Mouse (Mus musculus): ENCODE data around the gene Wdr46.

Wdr46 gene

DNA sequence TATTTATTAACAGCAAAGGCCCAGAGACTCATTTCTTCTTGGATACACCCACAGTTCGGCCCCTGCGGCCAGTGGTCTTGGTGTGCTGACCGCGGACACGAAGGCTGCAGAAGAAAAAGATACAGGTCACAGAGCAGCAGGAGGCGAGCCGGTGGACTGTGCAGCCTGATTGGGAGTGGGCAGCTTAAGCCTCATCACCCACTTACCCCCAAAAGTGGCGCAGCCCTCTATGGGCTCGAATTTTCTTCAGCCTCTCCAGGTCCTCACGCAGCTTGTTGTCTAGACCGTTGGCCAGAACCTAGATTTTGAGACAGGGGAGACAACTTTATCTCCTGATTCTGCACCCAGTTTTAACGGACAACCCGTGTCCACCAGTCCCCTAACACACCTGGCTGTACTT, 11.6 kb downstream of the Wdr46 start:
- DNase-seq (ENCODE audit: low spot score) = peak; percentile 31

DNA sequence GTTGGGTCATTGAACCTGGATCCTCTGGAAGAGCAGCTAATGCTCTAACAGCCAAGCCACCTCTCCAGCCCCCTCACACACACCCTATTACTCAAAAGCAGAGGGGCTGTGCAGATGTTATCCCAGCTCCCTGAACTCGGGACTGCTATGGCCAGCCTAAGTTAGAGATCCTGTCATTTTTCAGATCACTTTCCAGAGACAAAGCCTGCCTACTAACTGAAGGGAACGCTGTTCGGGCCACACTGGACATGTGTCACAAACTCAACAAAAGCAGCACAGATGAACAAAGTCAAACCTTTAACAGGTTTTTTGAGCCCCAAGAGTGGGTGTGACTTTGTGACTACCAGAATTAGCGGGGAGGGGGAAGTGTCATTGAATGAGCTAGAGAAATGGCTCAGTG, 12.4 kb downstream of the Wdr46 start:
- DNase-seq (ENCODE audit: low spot score) = no peak

DNA sequence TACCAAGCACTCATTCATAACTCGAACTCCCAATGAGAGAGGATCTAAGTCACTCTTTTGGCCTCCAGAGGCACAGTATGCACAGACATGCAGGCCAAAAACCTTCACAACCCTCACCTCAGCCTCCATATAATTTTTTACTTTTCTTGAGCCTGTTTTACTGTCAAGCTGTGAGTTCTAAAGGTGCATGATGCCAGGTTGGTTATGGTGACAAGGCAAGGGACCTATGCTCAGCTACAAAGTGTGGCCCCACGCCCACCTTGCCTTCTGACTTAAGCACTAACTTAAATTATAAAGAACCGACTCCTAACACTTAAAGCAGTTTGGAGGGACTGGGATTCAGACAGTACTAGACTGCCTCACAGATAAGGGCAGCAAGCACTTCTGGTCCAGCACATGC, 12.8 kb downstream of the Wdr46 start:
- DNase-seq (ENCODE audit: low spot score) = no peak

DNA sequence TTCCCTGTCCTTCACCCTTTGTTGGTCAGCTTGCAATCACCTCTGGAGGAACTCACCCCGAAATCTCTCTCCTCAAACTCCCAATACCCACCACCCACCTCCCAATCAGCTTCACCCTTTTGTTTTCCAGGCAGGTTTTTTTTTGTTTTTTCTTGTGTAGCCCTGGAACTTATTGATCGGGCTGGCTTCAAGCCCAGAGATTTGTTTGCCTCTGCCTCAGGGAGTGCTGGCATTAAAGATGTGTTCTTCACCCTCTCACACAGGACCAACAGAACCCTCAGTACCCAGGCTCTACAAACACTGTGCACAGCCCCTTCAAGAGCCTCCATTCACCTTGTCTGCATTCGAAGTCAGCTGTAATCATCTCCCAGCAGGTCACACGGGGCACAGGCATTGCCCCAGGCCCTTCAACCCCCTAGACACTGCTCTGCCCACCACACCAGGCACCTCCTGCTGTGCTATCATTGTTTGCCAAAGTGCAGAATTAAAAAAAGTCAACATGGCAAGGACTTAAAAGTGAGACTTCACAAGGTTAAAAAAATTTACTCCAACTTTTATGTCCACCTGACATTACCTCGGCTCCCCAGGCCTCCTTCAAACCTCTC, 13.6 kb downstream of the Wdr46 start:
- no peak for DNase-seq (ENCODE audit: low spot score)

DNA sequence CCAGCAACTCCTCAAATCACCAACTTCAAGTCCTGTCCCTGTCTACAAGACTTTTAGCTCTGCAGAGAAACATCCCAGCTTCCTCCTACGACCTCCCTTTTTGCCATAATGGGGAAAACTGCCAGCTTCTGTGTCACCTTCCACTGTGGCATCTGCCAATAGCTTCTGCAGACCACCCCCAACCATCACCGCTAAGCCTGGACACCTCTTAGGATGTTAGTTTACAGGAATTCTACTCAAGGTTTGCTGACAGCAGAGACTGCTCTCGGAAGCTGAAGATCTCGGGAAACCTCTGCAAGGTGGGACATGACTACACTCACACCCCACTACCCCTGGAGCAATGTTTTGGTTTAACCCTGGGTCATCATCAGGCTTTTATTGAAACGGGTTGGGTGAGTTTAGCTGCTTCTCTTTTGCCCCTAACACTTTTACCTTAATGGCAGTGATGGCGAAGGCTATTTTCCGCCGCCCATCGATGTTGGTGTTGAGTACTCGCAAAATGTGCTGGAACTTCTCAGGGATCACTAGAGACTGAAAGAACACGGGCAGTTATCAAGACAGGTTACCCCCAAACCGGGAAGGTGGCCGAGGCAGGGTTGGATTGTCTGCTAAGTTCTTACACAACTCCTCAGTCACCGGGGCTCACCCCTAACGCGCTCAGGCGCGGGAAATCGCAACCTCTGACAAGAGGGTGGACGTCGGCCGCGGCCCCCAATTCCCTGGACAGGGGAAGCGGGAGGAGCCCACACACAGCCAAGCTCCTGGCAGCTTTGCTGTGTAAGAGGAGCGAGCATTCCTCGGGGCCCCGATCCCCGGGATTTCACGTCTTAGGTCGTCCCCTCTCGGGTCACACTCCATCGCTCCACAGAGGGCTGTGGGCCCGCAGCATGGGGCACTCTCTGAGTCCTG, 14.4 kb downstream of the Wdr46 start:
- no peak for DNase-seq (ENCODE audit: low spot score)

DNA sequence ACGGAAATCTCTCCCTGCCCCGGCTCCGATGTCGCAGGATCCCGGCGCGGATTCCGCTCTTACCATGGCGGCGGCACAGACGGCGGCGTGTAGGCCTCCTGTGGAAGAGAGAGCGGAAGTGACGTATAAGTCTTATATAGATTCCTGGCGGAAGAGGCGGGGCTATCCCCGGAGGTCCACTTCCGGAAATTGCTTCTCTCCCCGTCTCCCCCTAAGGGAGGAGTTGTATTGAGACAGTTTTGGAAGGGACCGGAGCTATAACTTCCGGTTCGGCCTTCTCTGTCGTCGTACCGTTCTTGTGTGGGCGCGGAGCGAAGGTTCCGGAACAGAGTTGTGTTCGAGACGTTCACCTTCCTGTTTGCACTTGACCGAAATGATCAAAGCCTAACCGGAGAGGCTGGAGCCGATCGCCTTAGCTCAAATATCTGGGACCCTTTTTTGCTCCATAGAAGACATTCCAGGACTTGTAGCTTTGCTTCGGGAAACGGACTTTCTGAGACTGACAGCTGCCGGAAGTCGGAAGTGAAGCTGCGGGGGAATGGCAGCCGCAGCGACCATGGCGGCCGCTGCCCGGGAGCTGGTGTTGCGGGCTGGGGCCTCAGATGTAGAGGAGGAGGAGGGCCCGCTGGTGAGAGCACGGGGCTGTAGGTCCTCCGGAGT, 15.2 kb downstream of the Wdr46 start, which contains the start of the genes Vps52 and Rps18:
Gene Vps52, plus strand, starts transcription at position 258 of the 660 bp plus-strand sequence.
Gene Rps18, minus strand, starts transcription at position 447 of the 660 bp plus-strand sequence.
- peak; percentile 95 for DNase-seq (ENCODE audit: low spot score)

DNA sequence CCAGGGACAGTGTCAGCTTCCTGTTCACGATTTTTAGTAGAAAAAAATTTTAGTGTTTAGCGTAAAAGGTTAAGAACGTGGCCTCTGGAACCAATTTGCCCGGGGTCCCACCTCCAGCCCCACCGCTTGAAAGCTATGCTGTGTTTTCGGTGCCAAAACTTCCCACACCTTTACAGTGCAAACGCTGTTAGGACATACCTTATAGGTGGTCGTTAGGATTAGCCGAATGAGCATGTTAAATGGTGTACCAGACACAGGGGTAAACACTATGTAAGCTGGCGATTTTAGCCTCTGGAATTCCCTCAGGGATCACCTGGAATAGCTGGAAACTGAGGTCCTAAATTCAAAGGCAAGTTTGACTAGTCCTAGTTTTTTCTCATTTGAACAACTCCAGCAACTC, 15.9 kb downstream of the Wdr46 start:
- DNase-seq (ENCODE audit: low spot score) = no peak

DNA sequence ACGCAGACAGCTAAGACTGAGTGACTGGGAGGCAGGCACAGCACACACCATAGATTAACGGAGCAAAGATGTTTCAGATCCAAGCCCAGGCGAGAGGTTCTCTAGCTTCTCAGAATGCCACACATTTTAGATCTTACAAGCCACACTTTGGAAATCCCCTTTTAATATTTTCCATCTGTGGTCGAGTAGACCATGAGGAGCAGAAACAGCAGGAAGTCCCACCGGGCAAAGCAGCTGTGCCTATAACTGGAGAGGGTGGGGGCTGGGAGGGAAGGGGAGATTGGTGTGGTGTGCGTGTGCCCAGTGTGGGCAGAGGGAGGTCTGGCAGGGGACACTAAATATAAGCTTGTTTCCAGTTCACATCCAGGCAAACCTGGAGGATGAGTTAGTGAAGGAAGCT, 17.0 kb downstream of the Wdr46 start:
- DNase-seq (ENCODE audit: low spot score) = no peak

DNA sequence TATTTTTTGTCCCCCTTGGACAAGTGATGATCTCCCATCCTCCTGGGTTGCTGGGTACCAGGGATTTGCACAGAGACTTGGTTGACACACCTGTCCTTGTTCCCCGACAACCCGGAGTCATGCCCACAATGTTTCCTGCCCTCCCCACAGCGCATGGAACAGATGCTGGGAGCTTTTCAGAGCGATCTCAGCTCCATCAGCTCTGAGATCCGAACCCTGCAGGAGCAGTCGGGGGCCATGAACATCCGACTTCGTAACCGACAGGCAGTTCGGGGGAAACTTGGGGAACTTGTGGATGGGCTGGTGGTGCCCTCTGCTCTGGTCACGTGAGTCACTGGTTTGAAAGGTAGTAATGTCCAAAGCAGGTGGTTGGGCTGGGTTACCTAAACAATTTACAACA, 18.0 kb downstream of the Wdr46 start:
- DNase-seq (ENCODE audit: low spot score) = no peak

DNA sequence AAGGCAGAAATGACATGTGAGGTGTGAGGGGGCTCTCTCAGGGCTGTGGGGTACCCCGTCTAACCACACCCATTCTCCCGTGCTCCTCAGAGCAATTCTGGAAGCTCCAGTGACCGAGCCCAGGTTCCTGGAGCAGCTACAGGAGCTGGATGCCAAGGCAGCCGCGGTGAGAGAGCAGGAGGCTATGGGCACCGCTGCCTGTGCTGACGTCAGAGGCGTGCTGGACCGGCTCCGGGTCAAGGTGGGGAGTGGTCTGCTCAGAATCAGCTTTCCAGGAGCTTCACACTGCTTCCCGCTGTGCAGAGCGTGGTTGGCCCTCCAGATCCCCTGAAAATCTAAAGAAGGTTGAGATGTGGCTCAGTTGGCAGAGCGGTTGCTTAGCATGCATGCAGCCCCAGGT, 18.7 kb downstream of the Wdr46 start:
- DNase-seq (ENCODE audit: low spot score) = no peak

DNA sequence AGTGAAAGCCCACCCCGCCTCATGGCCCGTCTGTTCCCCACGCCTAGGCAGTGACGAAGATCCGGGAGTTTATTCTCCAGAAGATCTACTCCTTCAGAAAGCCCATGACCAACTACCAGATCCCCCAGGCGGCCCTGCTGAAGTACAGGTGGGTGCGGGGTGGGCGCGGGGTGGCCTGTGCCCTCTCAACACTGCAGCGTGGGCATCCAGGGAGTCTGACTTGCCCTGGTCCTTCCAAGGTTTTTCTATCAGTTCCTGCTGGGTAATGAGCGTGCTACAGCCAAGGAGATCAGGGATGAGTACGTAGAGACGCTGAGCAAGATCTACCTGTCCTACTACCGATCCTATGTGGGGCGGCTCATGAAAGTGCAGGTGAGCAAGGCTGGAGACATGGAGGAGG, 19.5 kb downstream of the Wdr46 start:
- DNase-seq (ENCODE audit: low spot score) = no peak

DNA sequence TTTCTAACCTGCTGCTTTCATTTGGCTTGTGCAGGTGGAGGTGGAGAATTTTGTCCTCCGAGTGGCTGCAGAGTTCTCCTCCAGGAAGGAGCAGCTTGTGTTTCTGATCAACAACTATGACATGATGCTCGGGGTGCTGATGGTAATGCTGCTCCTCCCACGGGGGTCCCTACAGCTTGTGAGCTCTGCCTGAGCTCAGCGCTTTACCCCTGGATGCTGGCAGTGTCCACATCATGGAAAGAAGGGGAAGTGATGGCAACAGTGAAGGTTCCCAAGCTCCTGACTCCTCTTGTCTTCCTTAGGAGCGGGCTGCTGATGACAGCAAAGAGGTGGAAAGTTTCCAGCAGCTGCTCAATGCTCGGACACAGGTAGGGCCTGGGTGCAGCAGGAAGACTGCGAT, 22.4 kb downstream of the Wdr46 start:
- no peak for DNase-seq (ENCODE audit: low spot score)

DNA sequence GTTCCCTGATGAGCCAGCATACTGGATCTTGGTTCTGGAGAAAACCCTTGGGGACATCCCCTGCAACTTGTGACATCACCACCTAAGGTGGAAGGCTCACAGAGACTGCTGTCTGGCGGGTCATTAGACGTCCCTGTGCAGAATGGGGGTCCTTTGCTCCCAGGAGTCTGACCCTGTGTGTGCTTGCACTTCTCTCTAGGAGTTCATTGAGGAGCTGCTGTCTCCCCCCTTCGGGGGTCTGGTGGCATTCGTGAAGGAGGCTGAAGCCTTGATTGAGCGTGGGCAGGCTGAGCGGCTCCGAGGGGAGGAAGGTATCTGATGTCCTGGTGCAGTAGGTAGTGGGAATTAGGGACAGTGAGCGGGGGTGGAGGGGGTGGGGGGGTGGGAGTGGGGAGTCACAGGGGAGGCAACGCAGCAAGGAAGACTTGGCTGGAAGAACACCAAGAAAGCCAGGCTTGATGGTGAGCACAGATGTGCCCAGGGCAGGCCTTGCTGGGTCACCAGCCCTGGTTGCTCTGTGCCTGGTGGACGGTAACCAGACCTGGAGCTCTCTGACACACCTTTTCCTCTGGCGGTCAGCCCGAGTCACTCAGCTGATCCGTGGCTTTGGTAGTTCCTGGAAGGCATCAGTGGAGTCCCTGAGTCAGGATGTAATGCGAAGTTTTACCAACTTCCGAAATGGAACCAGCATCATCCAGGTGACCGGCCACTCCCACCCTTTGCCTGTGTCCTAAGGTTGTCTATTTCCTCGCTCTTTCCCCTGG, 24.8 kb downstream of the Wdr46 start:
- no peak for DNase-seq (ENCODE audit: low spot score)

DNA sequence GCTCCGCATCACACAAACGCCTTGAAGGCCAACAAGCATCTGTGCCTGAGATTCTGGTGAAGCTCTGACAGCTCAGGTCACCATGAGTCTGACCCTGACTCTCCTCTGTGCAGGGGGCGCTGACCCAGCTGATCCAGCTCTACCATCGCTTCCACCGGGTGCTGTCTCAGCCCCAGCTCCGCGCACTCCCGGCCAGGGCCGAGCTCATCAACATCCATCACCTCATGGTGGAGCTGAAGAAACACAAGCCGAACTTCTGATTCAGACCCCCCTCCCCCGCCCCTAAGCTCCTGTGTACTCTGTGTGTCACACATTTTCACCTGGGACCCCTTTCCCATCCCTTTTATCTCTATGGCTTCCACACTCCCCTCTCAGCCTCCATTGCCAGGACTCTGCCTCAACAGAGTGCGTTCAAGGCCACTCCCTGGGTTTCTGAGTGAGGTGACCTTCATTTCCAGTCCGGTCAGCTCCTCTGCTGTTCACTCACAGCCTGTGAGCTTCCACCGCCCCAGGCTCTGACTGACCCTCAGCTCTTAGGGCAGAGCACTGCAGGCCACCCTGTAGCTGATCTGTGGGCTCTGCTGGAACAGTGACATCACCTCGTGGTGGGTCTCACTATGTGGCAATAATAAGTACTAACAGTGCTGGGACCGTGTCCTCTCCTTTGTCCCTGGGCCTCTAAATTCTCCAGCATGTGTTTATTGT, 25.5 kb downstream of the Wdr46 start:
- no peak for DNase-seq (ENCODE audit: low spot score)

DNA sequence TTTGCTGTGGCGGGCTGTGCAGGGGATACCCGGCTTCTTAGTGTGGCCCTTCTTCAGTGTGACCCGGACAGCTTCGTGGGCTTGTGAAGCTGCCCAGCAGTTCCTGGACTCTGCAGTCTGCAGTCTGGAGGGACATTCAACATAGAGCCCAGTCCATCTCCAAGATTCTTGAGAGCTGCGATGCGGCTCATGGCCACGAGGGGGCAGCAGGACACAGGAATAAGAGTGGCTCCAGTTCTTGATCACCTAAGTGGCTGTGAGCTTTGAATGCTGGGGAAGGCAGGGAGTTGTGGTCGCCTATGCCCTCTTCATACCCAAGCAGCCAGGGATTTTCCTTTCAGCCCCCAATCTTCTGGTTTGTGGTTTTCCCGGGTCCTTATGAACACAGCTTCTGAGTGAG, 28.0 kb downstream of the Wdr46 start:
- peak; percentile 73 for DNase-seq (ENCODE audit: low spot score)

DNA sequence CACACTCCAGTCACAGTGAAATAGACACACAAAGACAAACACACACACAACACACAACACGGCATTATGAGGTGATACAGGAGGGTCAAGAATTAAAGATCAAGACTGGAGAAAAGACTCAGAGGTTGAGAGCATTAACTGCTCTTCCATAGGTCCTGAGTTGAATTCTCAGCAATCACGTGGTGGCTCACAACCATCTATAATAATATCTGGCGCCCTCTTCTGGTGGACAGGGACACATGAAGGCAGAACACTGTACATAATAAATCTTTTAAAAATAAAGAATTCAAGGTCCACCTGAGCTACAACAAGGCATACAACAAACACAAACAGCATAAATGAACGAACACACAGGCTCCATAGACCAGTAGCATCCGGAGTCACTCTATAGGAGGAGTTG, 28.5 kb downstream of the Wdr46 start:
- no peak for DNase-seq (ENCODE audit: low spot score)

DNA sequence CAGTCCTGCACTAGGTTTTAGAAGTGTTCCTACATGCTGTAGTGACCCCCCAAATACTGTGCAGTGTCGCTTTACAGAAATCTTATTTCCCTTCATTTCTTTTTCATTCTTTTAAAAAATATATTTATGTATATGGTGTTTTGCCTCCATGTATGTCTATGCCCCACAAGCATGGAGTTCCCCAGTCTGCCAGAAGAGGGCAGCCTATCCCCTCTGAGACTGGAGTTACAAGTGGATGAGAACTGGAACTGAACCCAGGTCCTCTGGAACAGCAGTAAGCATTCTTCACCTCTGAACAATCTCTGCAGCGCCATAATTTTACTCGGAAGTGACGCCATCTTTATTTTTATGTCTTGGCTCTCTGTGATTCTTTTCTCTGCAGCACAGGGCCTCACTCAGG, 28.9 kb downstream of the Wdr46 start:
- no peak for DNase-seq (ENCODE audit: low spot score)

DNA sequence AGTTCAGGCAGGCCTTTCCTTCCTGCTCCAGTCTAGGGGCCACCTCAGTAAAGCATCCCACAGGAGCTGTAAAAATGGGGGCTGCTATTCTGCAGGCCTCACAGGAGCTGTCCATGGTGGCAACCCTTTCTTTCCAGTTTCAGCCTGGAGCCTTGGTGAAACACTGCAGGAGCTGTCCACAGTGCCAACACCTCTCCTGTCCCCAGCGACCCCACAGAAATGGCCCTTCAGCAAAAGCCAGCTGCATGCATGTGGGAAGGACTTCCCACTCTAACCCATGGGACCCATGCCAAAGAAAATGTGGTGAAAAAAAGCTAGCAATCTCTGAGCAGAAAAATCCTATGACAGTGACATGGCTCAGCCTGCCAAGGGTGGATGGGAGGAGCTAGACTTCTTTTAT, 32.2 kb downstream of the Wdr46 start:
- peak; percentile 55 for DNase-seq (ENCODE audit: low spot score)

DNA sequence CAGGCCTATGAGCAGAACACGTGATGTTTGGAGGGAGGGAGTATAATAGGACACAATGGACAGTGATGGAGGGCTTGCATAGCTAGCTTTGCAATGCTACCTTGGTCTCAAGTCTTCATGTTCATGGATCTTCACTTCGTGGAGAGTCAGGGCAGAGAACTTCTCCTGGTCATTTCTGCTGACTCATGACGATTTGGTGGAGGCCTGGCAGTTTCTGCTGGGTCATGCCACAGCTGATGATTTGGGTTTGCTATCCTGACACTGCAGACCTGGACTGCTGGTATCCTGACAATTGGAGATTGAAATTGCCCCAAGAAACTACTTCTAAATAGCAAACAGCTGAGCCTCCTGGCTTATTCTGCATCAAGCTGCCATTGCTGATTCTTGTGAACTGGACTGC, 33.1 kb downstream of the Wdr46 start:
- DNase-seq (ENCODE audit: low spot score) = no peak

DNA sequence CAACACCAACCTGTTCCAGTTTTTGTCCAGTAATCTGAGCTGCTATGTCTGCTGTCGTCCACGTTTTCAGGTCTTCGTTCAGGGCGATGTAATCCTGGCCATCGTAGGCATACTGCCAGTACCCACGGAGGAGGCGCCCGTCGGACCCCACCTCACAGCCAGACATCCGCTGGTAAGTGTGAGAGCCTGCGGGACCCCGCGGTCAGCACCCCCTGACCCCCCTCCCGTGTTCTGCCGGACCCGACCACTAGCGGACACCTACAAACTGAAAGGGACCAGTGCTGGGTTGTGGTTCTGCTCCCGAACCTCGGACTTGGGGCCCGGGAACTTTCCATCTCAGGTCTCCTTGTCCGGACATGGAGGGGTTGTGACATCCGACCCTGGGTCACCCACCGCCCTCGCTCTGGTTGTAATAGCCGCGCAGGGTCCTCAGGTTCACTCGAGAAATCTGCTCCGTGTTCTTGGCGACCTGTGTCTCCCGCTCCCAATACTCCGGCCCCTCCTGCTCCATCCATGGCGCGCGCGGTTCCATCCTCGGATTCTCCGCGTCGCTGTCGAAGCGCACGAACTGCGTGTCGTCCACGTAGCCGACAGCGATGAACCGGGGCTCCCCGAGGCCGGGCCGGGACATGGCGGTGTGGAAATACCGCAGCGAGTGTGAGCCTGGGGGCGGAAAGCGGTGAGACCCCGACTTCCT, 37.5 kb downstream of the Wdr46 start:
- DNase-seq (ENCODE audit: low spot score) = no peak

DNA sequence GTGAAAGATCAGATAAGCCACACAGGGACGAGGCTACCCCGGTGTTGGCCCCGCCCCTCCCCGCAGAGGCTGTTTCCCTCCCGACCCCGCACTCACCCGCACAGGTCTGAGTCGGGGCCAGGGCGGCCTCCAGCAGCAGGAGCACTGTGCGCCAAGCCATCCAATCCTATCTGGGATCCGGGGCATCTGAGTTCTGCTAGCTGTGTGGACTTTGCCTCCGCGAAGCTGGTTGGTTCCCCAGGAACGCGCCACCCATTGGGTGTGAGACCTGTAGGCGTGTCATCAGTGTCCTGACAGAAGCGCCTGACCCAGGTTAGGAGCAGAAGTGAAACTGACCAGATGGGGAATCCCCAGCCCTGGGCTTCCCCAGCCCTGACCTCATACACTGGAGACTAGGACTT, 38.2 kb downstream of the Wdr46 start:
- peak; percentile 90 for DNase-seq (ENCODE audit: low spot score)

All from yolk sac, embryonic 10.5 days (tissue).